Mouse (Mus musculus): ENCODE results near the gene Pla2g2c.

The Pla2g2c gene

GRCm38 (mm10) chr4:138753608-138754007 is 29.0 kb downstream of the Pla2g2c start:
- no peak for DNase-seq

DNA sequence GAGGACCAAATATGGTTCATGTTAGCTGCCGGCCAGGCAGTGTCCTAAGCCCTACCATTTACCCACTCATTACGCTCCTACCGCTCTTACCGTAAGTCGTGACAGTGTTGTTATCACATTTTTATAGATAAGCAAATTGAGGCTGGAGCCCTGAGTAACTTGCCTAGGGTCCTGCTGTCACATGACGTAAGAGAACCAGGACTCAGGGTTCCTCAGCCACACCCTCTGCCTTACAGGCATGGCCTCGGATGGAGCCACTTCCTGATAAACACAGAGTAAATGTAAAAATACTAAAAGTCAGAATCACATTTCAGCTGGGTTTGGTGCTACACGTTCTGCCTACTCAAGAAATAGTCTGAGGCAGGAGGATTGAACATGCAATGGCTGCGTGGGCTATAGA is 29.8 kb downstream of the Pla2g2c start:
- DNase-seq = no peak

DNA sequence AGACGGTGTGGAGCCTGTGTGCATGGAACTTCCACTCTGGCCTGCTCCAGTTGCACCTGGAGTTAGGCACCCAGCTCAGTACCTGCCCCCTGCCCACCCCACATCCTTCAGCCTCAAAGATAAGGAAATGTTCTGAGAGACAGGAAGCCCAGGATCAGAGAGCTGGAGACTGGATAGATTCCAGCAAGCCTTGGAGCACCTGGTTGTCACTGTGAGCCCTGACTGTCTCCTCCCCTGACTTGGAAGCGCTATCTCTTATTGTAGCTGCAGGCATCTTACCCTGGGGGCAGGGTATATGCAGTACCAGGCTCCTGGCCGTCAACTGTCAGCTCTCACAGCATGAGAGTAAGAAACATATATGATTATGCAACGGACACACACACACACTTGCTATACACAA is 30.8 kb downstream of the Pla2g2c start:
- DNase-seq = no peak

DNA sequence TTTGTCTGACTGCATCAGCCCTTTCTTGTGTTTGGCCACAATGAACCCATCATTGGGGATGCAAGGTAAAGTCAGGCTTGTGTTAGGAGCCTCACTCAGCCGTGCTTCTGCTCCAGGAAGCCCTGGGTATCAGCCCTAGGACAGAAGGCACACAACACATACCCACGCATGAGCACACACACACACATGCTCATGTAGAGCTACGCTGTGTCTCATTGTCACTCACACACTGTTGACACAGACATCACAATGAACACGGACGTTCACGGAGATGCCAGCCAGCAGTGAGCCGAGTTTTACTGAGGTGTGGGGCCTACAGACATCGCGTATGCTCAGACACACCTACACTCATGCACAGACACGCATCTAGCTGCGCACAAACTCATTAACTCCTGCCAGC is 31.4 kb downstream of the Pla2g2c start:
- DNase-seq = no peak

DNA sequence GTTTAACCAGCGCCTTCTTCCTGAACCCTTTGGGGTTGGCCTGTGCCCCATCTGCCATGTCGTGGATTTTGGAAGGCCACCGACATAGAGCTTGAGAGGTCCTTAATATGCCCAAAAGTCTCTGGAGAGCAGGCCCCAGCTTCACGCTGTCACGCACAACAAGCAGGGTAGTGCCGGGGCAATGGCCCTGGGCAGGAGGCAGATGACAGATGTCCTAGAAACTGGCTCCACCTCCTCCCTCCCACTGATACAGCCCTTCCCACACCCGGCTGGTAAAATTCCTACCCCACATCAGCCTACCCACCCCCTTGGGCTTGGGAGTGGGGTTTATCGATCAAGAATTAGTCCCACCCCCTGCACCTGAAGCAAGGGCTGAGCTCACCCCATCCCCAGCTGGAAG is 32.8 kb downstream of the Pla2g2c start, which contains the start of gene Pla2g2f:
Gene Pla2g2f (minus strand): TSS at position 211 of the 400 bp plus-strand sequence.
- DNase-seq = no peak

- DNase-seq = no peak
These were observed 37.7 kb downstream of the Pla2g2c start for GRCm38 (mm10) chr4:138762266-138762665.

- no peak for DNase-seq
These were observed 47.4 kb downstream of the Pla2g2c start for GRCm38 (mm10) chr4:138771970-138772369.

- DNase-seq = no peak
These were observed 47.8 kb downstream of the Pla2g2c start for GRCm38 (mm10) chr4:138772386-138772785.

DNA sequence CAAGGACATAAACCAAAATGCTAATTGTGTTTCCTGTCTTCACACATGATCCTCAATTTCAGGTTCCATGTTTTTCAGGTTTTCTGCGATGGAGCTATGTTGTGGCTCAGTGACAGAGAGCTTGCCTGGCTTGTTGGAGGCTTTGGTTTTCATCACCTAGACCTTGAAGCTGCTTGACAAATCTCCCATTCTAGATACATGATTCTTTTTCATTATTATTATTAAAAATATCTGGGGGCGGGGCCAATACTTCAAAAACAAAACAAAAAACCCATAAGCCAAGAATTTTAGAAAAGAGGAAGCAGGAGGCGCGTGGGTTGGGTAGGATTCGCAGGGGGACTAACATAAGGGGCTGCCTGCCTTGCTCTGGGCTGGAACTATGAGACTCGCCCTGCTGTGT is 50.8 kb downstream of the Pla2g2c start, which contains the start of gene Pla2g2d:
Gene Pla2g2d (plus strand): TSS at position 301 of the 400 bp plus-strand sequence.
- no peak for DNase-seq

DNA sequence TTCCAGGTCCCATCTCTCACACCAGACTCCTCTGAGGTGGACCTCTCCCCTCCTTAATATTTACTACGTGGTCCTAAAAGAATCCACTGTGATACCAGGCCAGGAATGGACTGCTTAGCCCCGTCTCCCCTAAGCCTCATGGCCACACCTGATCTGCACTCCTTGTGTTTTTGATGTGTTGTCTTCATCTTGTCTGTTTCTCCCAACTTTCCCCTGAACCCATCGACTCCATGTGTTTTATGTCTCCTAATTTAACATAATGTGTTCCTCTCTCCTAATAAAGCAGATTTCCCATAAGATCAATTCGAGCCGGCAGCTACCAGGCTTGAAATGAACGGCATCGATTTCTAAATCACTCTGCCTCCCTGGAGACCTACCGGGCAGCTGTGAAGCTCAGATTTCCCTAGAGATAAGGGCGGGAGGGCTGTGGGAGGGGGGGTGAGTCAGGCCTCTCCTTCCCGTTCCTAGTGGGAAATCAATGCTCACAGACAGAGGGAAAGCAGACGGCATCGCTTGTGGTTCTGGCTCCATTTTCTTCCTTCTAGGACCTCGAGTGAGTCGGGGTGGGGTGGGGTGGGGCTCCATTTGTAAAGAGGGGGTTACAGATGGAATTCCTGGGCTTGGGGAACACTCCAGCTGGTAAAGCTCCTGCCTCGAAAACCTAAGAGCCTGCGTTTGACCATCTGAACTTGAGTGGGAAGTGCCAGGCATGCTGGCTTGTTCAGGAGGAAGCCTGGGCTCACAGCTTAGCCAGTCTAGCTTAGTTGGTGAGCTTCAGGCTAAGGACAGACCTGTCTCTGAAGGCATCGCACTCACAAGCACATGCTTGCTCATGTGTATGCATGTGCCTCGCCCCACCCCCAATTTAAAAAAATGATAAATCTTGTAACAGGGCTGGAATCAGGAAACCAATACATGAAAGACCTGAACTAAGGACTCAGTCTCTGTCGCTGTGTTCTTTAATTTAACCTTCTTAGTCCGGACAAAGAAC is 53.1 kb downstream of the Pla2g2c start:
- DNase-seq = no peak

DNA sequence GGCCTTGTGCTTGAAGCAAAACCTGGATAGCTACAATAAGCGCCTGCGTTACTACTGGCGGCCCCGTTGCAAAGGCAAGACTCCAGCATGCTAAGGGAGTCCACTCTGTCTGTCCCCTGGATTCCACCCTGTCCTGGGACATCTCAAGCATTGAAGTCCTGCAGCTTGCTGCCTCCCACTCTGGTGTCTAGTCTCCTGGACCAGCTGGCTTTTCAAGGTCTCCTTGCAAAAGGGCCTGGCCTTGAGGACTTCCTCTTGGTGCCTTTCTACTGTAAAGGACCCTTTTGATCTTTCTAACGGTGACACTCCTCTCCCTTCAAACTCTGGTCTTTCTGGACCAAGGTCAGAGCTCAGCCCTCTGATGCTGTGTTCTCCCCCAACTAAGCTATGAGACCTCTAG is 55.7 kb downstream of the Pla2g2c start:
- DNase-seq = no peak

- no peak for DNase-seq
These were observed 57.5 kb downstream of the Pla2g2c start for GRCm38 (mm10) chr4:138782098-138782497.

DNA sequence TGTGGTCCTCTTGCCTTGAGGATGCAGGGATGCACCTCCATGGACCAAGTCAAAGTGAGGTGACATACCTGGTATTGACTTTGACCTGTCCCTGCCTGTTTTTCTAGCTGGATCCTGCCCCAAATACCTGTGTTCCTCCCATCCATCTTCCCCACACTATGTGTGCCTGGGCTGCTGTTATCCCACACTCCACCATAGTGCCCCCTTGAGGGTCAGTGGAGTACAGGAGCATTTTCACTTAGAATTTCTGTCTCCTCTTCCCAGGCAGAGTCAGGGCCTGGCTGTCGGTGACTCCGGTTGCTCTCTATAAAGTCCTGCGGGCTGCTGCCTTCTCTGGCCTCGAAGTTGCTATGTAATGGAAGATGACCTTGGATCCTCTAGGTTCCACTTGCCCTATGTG is 61.1 kb downstream of the Pla2g2c start:
- DNase-seq = no peak

- no peak for DNase-seq
These were observed 61.5 kb downstream of the Pla2g2c start for GRCm38 (mm10) chr4:138786141-138786540.

DNA sequence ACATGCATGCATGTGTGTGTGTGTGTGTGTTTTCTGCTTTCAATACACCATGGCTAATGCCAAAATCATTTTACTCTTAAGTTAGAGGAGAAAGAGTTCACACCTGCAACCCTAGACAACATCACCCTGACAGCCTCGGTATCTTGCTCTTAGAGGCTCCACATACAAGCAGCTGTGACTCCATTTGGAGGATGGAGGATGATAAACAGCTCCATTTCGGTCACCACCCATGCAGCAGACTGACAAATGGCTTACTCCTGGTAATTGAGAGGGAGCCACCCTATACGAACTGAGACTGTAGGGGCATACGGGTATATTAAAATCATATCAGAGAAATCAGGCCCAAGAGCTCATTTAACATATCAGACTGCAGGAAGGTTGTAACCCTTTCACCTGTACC is 63.8 kb downstream of the Pla2g2c start:
- no peak for DNase-seq

DNA sequence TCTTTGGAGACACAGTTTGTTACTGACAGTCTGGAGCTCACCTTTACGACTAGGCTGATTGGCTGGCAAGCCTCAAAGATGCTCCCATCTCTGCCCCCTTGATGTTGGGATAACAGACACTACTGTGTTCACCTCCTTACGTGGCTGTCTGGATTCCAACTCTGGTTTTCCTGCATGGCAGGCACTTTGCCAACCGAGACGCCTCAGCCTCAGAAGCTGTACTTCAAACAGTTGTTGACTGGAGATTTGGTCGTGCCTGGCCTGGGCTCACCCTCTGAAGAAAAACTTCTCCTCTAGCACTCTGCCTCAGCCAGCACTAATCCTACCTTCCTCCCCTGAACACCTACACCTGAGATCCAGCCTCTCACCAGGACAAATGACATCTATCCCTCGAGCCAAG is 66.9 kb downstream of the Pla2g2c start:
- no peak for DNase-seq

DNA sequence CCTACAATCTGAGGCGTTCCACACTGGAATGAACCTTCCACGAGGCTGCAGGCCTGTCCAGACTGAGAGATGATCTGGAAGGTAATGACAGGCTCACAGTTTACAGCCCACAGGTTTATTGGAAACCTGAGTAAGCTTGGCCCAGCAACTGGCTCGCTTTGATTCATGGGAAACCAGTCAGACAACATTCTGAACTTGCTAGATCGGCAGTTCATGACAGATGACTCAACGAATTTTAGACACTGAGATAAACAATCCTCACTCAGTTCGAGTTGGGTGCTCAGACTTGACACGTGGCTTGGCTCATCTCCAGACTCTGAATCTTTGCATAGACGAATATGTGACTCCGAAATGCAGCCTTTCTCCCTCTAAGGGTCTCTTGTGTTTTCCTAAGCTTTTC is 68.0 kb downstream of the Pla2g2c start:
- DNase-seq = no peak

GRCm38 (mm10) chr4:138793276-138793675 is 68.7 kb downstream of the Pla2g2c start:
- DNase-seq = peak; percentile 5

DNA sequence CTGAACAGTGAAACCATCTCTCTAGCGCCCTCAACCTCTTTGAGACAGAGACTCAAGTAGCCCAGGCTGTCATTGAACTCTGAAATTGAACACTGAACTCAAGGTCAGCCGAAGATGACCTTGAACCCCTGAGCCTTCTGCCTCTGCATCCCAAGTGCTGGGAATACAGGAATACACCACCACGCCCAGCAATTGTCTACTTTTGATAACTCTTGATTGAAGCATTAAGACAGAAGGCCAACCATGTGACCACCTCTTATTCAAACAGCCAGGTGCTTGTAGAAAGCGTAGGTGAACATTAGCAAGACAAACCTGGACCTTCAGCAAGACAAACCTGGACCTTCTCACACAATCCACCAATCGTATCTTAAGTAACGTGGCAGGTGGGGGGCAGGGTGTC is 69.8 kb downstream of the Pla2g2c start:
- DNase-seq = no peak

All from cerebellum, adult 9-11 months (tissue).